Mouse (Mus musculus) MEL (cell line): ENCODE data around the gene Mosmo. TPM values are rescaled to one million over a fixed set of nuclear protein-coding genes. Genes with fewer than 3 reads are reported as not detected.

Experiments used
- DNase-seq: peaks from one replicate; pipeline ENCODE4 v3.0.0; 2011; ENCODE audit warnings: low read depth, low spot score
- H3K27ac ChIP-seq: 2 replicates; pipeline ENCODE4 v1.5.1; 2012; ENCODE audit warnings: low read depth, mild to moderate bottlenecking, control low read depth, low read length, moderate library complexity; ENCODE audit not compliant: control insufficient read depth
- H3K27me3 ChIP-seq, 2 experiments: fragments of 150-350 bp in 1 of 2; sonication (generic) in 1 of 2; 2 replicates each; pipeline ENCODE4 v1.6.1; 2012; ENCODE audit warnings: low read length in 2 of 2, mild to moderate bottlenecking in 2 of 2, improper control_type of control experiment in 1 of 2, moderate library complexity in 1 of 2; ENCODE audit not compliant: insufficient read depth in 2 of 2, control insufficient read depth in 1 of 2
- H3K36me3 ChIP-seq, 2 experiments: 2 replicates each; pipeline ENCODE4 v1.6.1; 2012 to 2014; ENCODE audit warnings: low read length in 2 of 2, improper control_type of control experiment in 1 of 2, inconsistent platforms in 1 of 2, mild to moderate bottlenecking in 1 of 2; ENCODE audit not compliant: insufficient read depth in 2 of 2, control insufficient read depth in 1 of 2
- H3K4me1 ChIP-seq, 2 experiments: fragments of 150-350 bp in 1 of 2; sonication (generic) in 1 of 2; 2 replicates each; pipeline ENCODE4 v1.6.1; 2012; ENCODE audit warnings: low read length in 2 of 2, improper control_type of control experiment in 1 of 2, mild to moderate bottlenecking in 1 of 2; ENCODE audit not compliant: insufficient read depth in 2 of 2, control insufficient read depth in 1 of 2
- H3K4me3 ChIP-seq, 2 experiments: fragments of 150-350 bp in 1 of 2; sonication (generic) in 1 of 2; 2 replicates each; pipeline ENCODE4 v1.5.1; 2012; ENCODE audit warnings: low read depth in 2 of 2, low read length in 2 of 2, mild to moderate bottlenecking in 2 of 2, moderate library complexity in 2 of 2, control low read depth in 1 of 2, improper control_type of control experiment in 1 of 2; ENCODE audit not compliant: control insufficient read depth in 1 of 2, insufficient read depth in 1 of 2
- H3K79me2 ChIP-seq: 2 replicates; pipeline ENCODE4 v1.6.1; 2012; ENCODE audit warnings: mild to moderate bottlenecking, low read length, moderate library complexity; ENCODE audit not compliant: control insufficient read depth, poor library complexity, insufficient read depth
- H3K9ac ChIP-seq: 2 replicates; pipeline ENCODE4 v1.6.1; 2012; ENCODE audit warnings: low read depth, mild to moderate bottlenecking, control low read depth, low read length, moderate library complexity; ENCODE audit not compliant: control insufficient read depth, poor library complexity, severe bottlenecking
- H3K9me3 ChIP-seq: fragments of 150-350 bp; sonication (generic); replicated peaks from 2 replicates; pipeline ENCODE4 v1.6.1; 2012; ENCODE audit warnings: mild to moderate bottlenecking, low read length, improper control_type of control experiment, moderate library complexity; ENCODE audit not compliant: insufficient read depth
- CHD1 ChIP-seq: IDR thresholded peaks from 2 replicates; pipeline ENCODE4 v1.6.1; 2012; ENCODE audit warnings: low read depth, mild to moderate bottlenecking, inconsistent platforms, low read length, improper control_type of control experiment
- CHD2 ChIP-seq: IDR thresholded peaks from 2 replicates; pipeline ENCODE4 v1.6.1; 2011; ENCODE audit warnings: low read length, improper control_type of control experiment
- CTCF ChIP-seq, 3 experiments: IDR thresholded peaks in 2 of 3; conservative IDR thresholded peaks in 1 of 3; 2 replicates each; pipeline ENCODE4 v1.5.1; 2011 to 2012; ENCODE audit warnings: low read length in 3 of 3, low read depth in 2 of 3, mild to moderate bottlenecking in 2 of 3, improper control_type of control experiment in 1 of 3, inconsistent platforms in 1 of 3, mixed read lengths in 1 of 3, moderate library complexity in 1 of 3; ENCODE audit not compliant: control insufficient read depth in 1 of 3, insufficient read depth in 1 of 3, poor library complexity in 1 of 3, severe bottlenecking in 1 of 3
- E2F4 ChIP-seq: IDR thresholded peaks from 2 replicates; pipeline ENCODE4 v1.6.1; 2011; ENCODE audit warnings: low read depth, low read length, improper control_type of control experiment, borderline replicate concordance
- ELF1 ChIP-seq: IDR thresholded peaks from 2 replicates; pipeline ENCODE4 v1.6.1; 2014; ENCODE audit warnings: low read depth, mild to moderate bottlenecking, inconsistent platforms, low read length, improper control_type of control experiment, moderate library complexity
- EP300 ChIP-seq, 2 experiments: IDR thresholded peaks; 2 replicates each; pipeline ENCODE4 v1.6.1; 2011; ENCODE audit warnings: improper control_type of control experiment in 2 of 2, low read length in 2 of 2, low read depth in 1 of 2, mild to moderate bottlenecking in 1 of 2
- ETS1 ChIP-seq: IDR thresholded peaks from 2 replicates; pipeline ENCODE4 v1.6.1; 2012; ENCODE audit warnings: low read depth, mild to moderate bottlenecking, inconsistent platforms, low read length, improper control_type of control experiment, moderate library complexity
- GATA1 ChIP-seq: IDR thresholded peaks from 2 replicates; pipeline ENCODE4 v1.6.1; 2011; ENCODE audit warnings: low read depth, low read length, improper control_type of control experiment
- HCFC1 ChIP-seq: IDR thresholded peaks from 2 replicates; pipeline ENCODE4 v1.6.1; 2012; ENCODE audit warnings: low read depth, mild to moderate bottlenecking, inconsistent platforms, low read length, improper control_type of control experiment, moderate library complexity
- JUND ChIP-seq: IDR thresholded peaks from 2 replicates; pipeline ENCODE4 v1.6.1; 2011; ENCODE audit warnings: low read depth, mild to moderate bottlenecking, improper control_type of control experiment, low read length
- MAFK ChIP-seq: IDR thresholded peaks from 2 replicates; pipeline ENCODE4 v1.6.1; 2011; ENCODE audit warnings: low read depth, mild to moderate bottlenecking, low read length, improper control_type of control experiment, borderline replicate concordance
- MAX ChIP-seq: IDR thresholded peaks from 2 replicates; pipeline ENCODE4 v1.6.1; 2011; ENCODE audit warnings: low read length, improper control_type of control experiment
- MEF2A ChIP-seq: IDR thresholded peaks from 2 replicates; pipeline ENCODE4 v1.6.1; 2014; ENCODE audit warnings: low read depth, mild to moderate bottlenecking, inconsistent platforms, low read length, improper control_type of control experiment; ENCODE audit not compliant: poor library complexity, insufficient replicate concordance, severe bottlenecking; ENCODE audit errors: extremely low read depth
- MXI1 ChIP-seq: IDR thresholded peaks from 2 replicates; pipeline ENCODE4 v1.6.1; 2011; ENCODE audit warnings: mild to moderate bottlenecking, low read depth, low read length, improper control_type of control experiment
- MYB ChIP-seq: IDR thresholded peaks from 2 replicates; pipeline ENCODE4 v1.6.1; 2011; ENCODE audit warnings: mild to moderate bottlenecking, low read depth, low read length, improper control_type of control experiment
- MYC ChIP-seq: IDR thresholded peaks from 2 replicates; pipeline ENCODE4 v1.6.1; 2011; ENCODE audit warnings: low read depth, mild to moderate bottlenecking, low read length, improper control_type of control experiment, moderate library complexity
- NELFE ChIP-seq: IDR thresholded peaks from 2 replicates; pipeline ENCODE4 v1.6.1; 2011; ENCODE audit warnings: low read depth, low read length, improper control_type of control experiment
- NRF1 ChIP-seq: IDR thresholded peaks from 2 replicates; pipeline ENCODE4 v1.6.1; 2014; ENCODE audit warnings: low read depth, mild to moderate bottlenecking, inconsistent platforms, low read length, improper control_type of control experiment, moderate library complexity; ENCODE audit not compliant: poor library complexity, insufficient read depth, severe bottlenecking
- POLR2AphosphoS2 ChIP-seq: IDR thresholded peaks from 2 replicates; pipeline ENCODE4 v1.6.1; 2011; ENCODE audit warnings: low read length, improper control_type of control experiment
- RAD21 ChIP-seq: IDR thresholded peaks from 2 replicates; pipeline ENCODE4 v1.6.1; 2011; ENCODE audit warnings: mild to moderate bottlenecking, low read depth, low read length, improper control_type of control experiment
- SMC3 ChIP-seq: IDR thresholded peaks from 2 replicates; pipeline ENCODE4 v1.6.1; 2011; ENCODE audit warnings: low read depth, low read length, improper control_type of control experiment
- TAL1 ChIP-seq: IDR thresholded peaks from 2 replicates; pipeline ENCODE4 v1.6.1; 2012; ENCODE audit warnings: mild to moderate bottlenecking, inconsistent platforms, low read length, moderate library complexity, mixed read lengths
- TBP ChIP-seq: IDR thresholded peaks from 2 replicates; pipeline ENCODE4 v1.8.0; 2011; ENCODE audit warnings: low read depth, low read length, improper control_type of control experiment
- TCF12 ChIP-seq: IDR thresholded peaks from 2 replicates; pipeline ENCODE4 v1.6.1; 2014; ENCODE audit warnings: low read depth, mild to moderate bottlenecking, inconsistent platforms, low read length, improper control_type of control experiment, moderate library complexity
- UBTF ChIP-seq: IDR thresholded peaks from 2 replicates; pipeline ENCODE4 v1.6.1; 2012; ENCODE audit warnings: low read depth, mild to moderate bottlenecking, inconsistent platforms, low read length, improper control_type of control experiment, moderate library complexity, borderline replicate concordance; ENCODE audit not compliant: insufficient read depth
- USF1 ChIP-seq: IDR thresholded peaks from 2 replicates; pipeline ENCODE4 v1.6.1; 2014; ENCODE audit warnings: low read depth, mild to moderate bottlenecking, inconsistent platforms, low read length, improper control_type of control experiment, moderate library complexity
- USF2 ChIP-seq, 2 experiments: IDR thresholded peaks; 2 replicates each; pipeline ENCODE4 v1.6.1; 2011 to 2012; ENCODE audit warnings: improper control_type of control experiment in 2 of 2, low read length in 2 of 2, borderline replicate concordance in 1 of 2, inconsistent platforms in 1 of 2, low read depth in 1 of 2, mild to moderate bottlenecking in 1 of 2; ENCODE audit not compliant: insufficient read depth in 1 of 2
- ZC3H11A ChIP-seq: IDR thresholded peaks from 2 replicates; pipeline ENCODE4 v1.6.1; 2012; ENCODE audit warnings: low read depth, mild to moderate bottlenecking, inconsistent platforms, low read length, improper control_type of control experiment
- ZKSCAN1 ChIP-seq: IDR thresholded peaks from 2 replicates; pipeline ENCODE4 v1.6.1; 2012; ENCODE audit warnings: low read depth, mild to moderate bottlenecking, inconsistent platforms, low read length, improper control_type of control experiment, moderate library complexity
- ZMIZ1 ChIP-seq: IDR thresholded peaks from 2 replicates; pipeline ENCODE4 v1.6.1; 2012; ENCODE audit warnings: low read depth, mild to moderate bottlenecking, inconsistent platforms, low read length, improper control_type of control experiment, moderate library complexity
- ZNF384 ChIP-seq: IDR thresholded peaks from 2 replicates; pipeline ENCODE4 v1.6.1; 2012; ENCODE audit warnings: low read depth, mild to moderate bottlenecking, inconsistent platforms, low read length, improper control_type of control experiment
- polyA plus RNA-seq, 2 experiments: library from polyadenylated mRNA; stranded (reverse) in 1 of 2; unstranded in 1 of 2; fragments of >175 nt in 1 of 2; fragments of >200 nt in 1 of 2; gene quantifications; 2 replicates each; pipeline versions ENCODE4 v1.2.1 to v1.2.4; 2012; ENCODE audit warnings: low replicate concordance in 2 of 2, low read depth in 1 of 2; ENCODE audit not compliant: insufficient read length in 2 of 2, insufficient read depth in 1 of 2, missing spikeins in 1 of 2
- total RNA-seq: library from RNA; depleted of rRNA; stranded (reverse); fragments of 300-350 nt; gene quantifications from 2 replicates; pipeline ENCODE4 v1.2.3, GENCODE M21; 2012

Gene Mosmo
- total and polyA plus RNA-seq, 3 experiments = 20.0 to 30.0 (median 23.5) TPM

DNA sequence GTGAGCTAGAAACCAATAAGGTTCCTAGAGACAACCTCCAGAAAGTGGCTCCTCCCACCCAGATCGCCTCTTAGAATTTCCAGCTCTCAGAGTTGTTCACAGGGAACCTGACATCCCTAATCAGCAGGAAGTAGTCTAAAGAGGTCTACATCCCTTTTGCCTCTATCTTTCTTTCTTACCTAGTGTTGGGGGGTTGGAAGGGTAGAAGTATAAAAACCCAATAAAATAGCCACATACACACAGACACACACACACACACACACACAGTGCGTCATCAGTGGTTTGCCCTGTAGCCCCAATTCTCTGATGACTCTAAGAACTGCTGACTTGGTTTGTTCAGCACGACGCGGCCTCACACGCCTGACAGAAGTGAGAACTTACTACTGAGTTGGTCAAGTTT is 22.2 kb downstream of the Mosmo start:
- Histone ChIP-seq H3K4me1 (peaks cover 29 to 30% of the 10 kb centered on the region in 2 experiments), H3K27ac (no peak overlapping the region), H3K36me3 (peaks cover 2 to 52% of the 10 kb centered on the region in 2 experiments), H3K9ac (no peak overlapping the region), H3K9me3 (no peaks in the 10 kb centered on the region), H3K27me3 (no peaks in the 10 kb centered on the region), H3K79me2 (peaks cover 21% of the 10 kb centered on the region), H3K4me3 (no peak overlapping the region)
- DNase-seq = peak; percentile 57
- no peak for TF ChIP-seq ZMIZ1
- no peak for TF ChIP-seq USF2 (IDR thresholded peaks at IDR 0.05; ENCODE audit: borderline replicate concordance in 1 of 2, insufficient read depth in 1 of 2, low read depth in 1 of 2, low read length in 2 of 2)
- 0 out of 4 replicates have a peak, but pooled peaks of 1 of the 2 experiments have one; percentile 40 for TF ChIP-seq EP300 (IDR thresholded peaks at IDR 0.05; ENCODE audit: low read depth in 1 of 2, low read length in 2 of 2)

DNA sequence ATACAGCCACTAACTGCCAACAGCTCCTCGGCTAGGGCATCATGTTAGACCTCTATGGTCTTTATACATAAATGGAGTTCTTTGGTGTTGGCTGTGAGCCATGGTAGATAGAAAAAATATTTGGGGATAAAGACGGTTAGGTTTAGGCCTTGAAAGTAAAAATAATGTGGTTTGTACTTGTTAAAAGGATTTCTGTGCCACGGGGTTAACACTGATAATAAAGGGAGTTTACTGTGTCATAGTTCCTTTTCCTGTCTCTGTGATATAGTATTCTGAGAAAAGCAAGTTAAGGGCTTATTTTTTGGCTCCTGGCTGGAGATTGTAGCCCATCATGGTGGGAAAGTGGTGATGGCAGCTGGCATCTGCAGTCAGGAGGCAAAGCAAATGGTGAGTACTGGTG is 26.5 kb downstream of the Mosmo start:
- Histone ChIP-seq H3K36me3 (peaks cover 0 to 41% of the 10 kb centered on the region in 2 experiments), H3K4me1 (peaks cover 27% of the 10 kb centered on the region in 2 experiments), H3K27me3 (no peaks in the 10 kb centered on the region), H3K27ac (peak overlapping the region; percentile 78), H3K9ac (peak overlapping the region; percentile 13; the same call in 1 of the 2 replicates), H3K9me3 (no peaks in the 10 kb centered on the region), H3K4me3 (no peak overlapping the region), H3K79me2 (peaks cover 20% of the 10 kb centered on the region)
- peak; percentile 79 for DNase-seq
- TF ChIP-seq USF2 (IDR thresholded peaks at IDR 0.05; ENCODE audit: borderline replicate concordance in 1 of 2, insufficient read depth in 1 of 2, low read depth in 1 of 2, low read length in 2 of 2) (no peak), ZKSCAN1 (no peak), SMC3 (no peak), CTCF (IDR thresholded peaks at IDR 0.05 in 2 of 3, conservative IDR thresholded peaks at IDR 0.05 in 1 of 3; ENCODE audit: control insufficient read depth in 1 of 3, insufficient read depth in 1 of 3, low read depth in 2 of 3, low read length in 3 of 3, poor library complexity in 1 of 3, severe bottlenecking in 1 of 3) (no peak), ELF1 (no peak), TBP (peak; percentile 74), NRF1 (no peak), MEF2A (no peak), TAL1 (peak; percentile 26), UBTF (no peak), MYB (0 out of 2 replicates have a peak, but pooled peaks have one; percentile 38), ZNF384 (peak; percentile 84), ETS1 (peak; percentile 83), CHD1 (no peak), JUND (no peak), ZC3H11A (no peak), RAD21 (no peak), HCFC1 (no peak), MYC (peak; percentile 61; the same call in 1 of the 2 replicates), EP300 (IDR thresholded peaks at IDR 0.05; ENCODE audit: low read depth in 1 of 2, low read length in 2 of 2) (peak; percentile 80 to 89), POLR2AphosphoS2 (no peak), MXI1 (peak; percentile 56; the same call in 1 of the 2 replicates), USF1 (peak; percentile 42; the same call in 1 of the 2 replicates), GATA1 (peak; percentile 77), CHD2 (no peak), MAX (no peak), MAFK (no peak; the same call in 1 of the 2 replicates), E2F4 (no peak), NELFE (no peak), TCF12 (peak; percentile 53)
